Mouse (Mus musculus) adrenal gland, postnatal 36 days (tissue): ENCODE measurements around the gene Trim14. TPM values are rescaled to one million over a fixed set of nuclear protein-coding genes. Genes with fewer than 3 reads are reported as not detected.
A peak's percentile ranks its signal among the peaks of the same experiment; 100 is the strongest.
"Not testable (repeated sequence)": the region's sequence is repeated elsewhere in the genome, so short reads cannot be mapped to it uniquely, and the experiment has no call there.

Source experiments
- DNase-seq, 2 experiments: peaks; one replicate each; pipeline ENCODE4 v3.0.0; 2021; ENCODE audit warnings: mixed read lengths in 1 of 2
- long read RNA-seq, 2 experiments: library from polyadenylated mRNA; stranded (forward); transcript quantifications; one replicate each; pipeline ENCODE4 v2.0.0; 2021; ENCODE audit warnings: borderline sequencing depth in 2 of 2
- total RNA-seq, 2 experiments: library from RNA; stranded (reverse); gene quantifications; 2 replicates each; pipeline ENCODE4 v1.2.3; 2021

Trim14 gene
- total RNA-seq: 1 to 10 TPM; 3.6 to 5.2 TPM
- long read RNA-seq, experiment 1, partial matches to known transcripts: 0 of 3 reads
- long read RNA-seq, experiment 1, other reads (novel, unspliced or antisense): 2 of 3 reads
- long read RNA-seq, experiment 2, partial matches to known transcripts: 0 of 1 reads
- long read RNA-seq, experiment 2, other reads (novel, unspliced or antisense): 0 of 1 reads

- DNase-seq: peak; percentile 49 to 58
These were observed at the start of gene Trim14 for GRCm38 (mm10) chr4:46535840-46536361. Trim14 (minus strand) TSS chr4:46536141.

GRCm38 (mm10) chr4:46585041-46585810, 49.3 kb upstream of the Trim14 start:
- DNase-seq: no peak

- DNase-seq: not testable (repeated sequence)
These were observed 48.6 kb upstream of the Trim14 start for GRCm38 (mm10) chr4:46584536-46584935.

- DNase-seq: not testable (repeated sequence)
These were observed 48.1 kb upstream of the Trim14 start for GRCm38 (mm10) chr4:46584084-46584483.

GRCm38 (mm10) chr4:46582024-46582423, 46.1 kb upstream of the Trim14 start:
- DNase-seq: not testable (repeated sequence)

GRCm38 (mm10) chr4:46581577-46581976, 45.6 kb upstream of the Trim14 start:
- not testable (repeated sequence) for DNase-seq

GRCm38 (mm10) chr4:46580799-46581243, 44.9 kb upstream of the Trim14 start:
- DNase-seq: not testable (repeated sequence)

GRCm38 (mm10) chr4:46578796-46579346, 42.9 kb upstream of the Trim14 start:
- peak in 1 of 2 experiments; percentile 25 for DNase-seq

- DNase-seq: no peak
These were observed 42.3 kb upstream of the Trim14 start for GRCm38 (mm10) chr4:46578228-46578627.

- not testable (repeated sequence) for DNase-seq
These were observed 39.8 kb upstream of the Trim14 start for GRCm38 (mm10) chr4:46575509-46576284.

- no peak for DNase-seq
These were observed 38.9 kb upstream of the Trim14 start for GRCm38 (mm10) chr4:46574841-46575240.

- DNase-seq: no peak
These were observed 38.2 kb upstream of the Trim14 start for GRCm38 (mm10) chr4:46574024-46574753.

- no peak for DNase-seq
These were observed 36.7 kb upstream of the Trim14 start for GRCm38 (mm10) chr4:46572616-46573015.

GRCm38 (mm10) chr4:46571744-46572143, 35.8 kb upstream of the Trim14 start:
- no peak for DNase-seq

- DNase-seq: no peak
These were observed 33.7 kb upstream of the Trim14 start for GRCm38 (mm10) chr4:46569671-46570070.

GRCm38 (mm10) chr4:46568169-46568568, 32.2 kb upstream of the Trim14 start:
- DNase-seq: no peak

- DNase-seq: no peak
These were observed 31.2 kb upstream of the Trim14 start for GRCm38 (mm10) chr4:46566931-46567671.

GRCm38 (mm10) chr4:46565393-46565955, 29.5 kb upstream of the Trim14 start:
- DNase-seq: no peak

- DNase-seq: no peak
These were observed 28.3 kb upstream of the Trim14 start for GRCm38 (mm10) chr4:46564247-46564646.

- peak; percentile 54 to 62 for DNase-seq
These were observed 27.9 kb upstream of the Trim14 start for GRCm38 (mm10) chr4:46563847-46564246.
